Mouse (Mus musculus): ENCODE measurements around the gene Pcmt1. TPM values are rescaled to one million over a fixed set of nuclear protein-coding genes. Genes with fewer than 3 reads are reported as not detected.

Pcmt1 gene
- total RNA-seq, 2 experiments from 2014 or later: 98.7 to 106 TPM

GRCm38 (mm10) chr10:7594797-7595196 lies 86.1 kb downstream of the Pcmt1 start:
- no peak for DNase-seq
- intact Hi-C loops (cut with DNase I): no loop called here

- DNase-seq: no peak
- intact Hi-C loops (cut with DNase I): no loop called here
Measured at GRCm38 (mm10) chr10:7590792-7591191, 90.1 kb downstream of the Pcmt1 start.

- no peak for DNase-seq
Measured at GRCm38 (mm10) chr10:7590234-7590689, 90.7 kb downstream of the Pcmt1 start.

GRCm38 (mm10) chr10:7589592-7590233 lies 91.2 kb downstream of the Pcmt1 start, which contains the start of gene Lrp11:
Gene Lrp11 (plus strand): TSS chr10:7589800.
- intact Hi-C loops (cut with DNase I): no loop called here

More at GRCm38 (mm10) chr10:7590234-7590689, 90.7 kb downstream of the Pcmt1 start:
- intact Hi-C loops (cut with DNase I): no loop called here

GRCm38 (mm10) chr10:7586771-7587170 lies 94.2 kb downstream of the Pcmt1 start:
- DNase-seq: no peak
- intact Hi-C loops (cut with DNase I): no loop called here

More at GRCm38 (mm10) chr10:7589592-7590233, 91.2 kb downstream of the Pcmt1 start, which contains the start of gene Lrp11:
- peak; percentile 94 to 97 for DNase-seq

GRCm38 (mm10) chr10:7582891-7583557 lies 97.9 kb downstream of the Pcmt1 start:
- no peak for DNase-seq
- intact Hi-C loops (cut with DNase I): no loop called here

- no peak for DNase-seq
- intact Hi-C loops (cut with DNase I): no loop called here
Measured at GRCm38 (mm10) chr10:7582157-7582890, 98.6 kb downstream of the Pcmt1 start.

GRCm38 (mm10) chr10:7581401-7581800 lies 99.5 kb downstream of the Pcmt1 start:
- no peak for DNase-seq
- intact Hi-C loops (cut with DNase I): no loop called here

Other genes with a start within 250 kb of the Pcmt1 start
- 1 to 10 TPM; 5.5 to 8.7 TPM for gene Ulbp1, start 207.5 kb downstream of the Pcmt1 start, total RNA-seq (2021)
- 1 to 10 TPM; 2.1 TPM for gene Lrp11, start 91.3 kb downstream of the Pcmt1 start, total RNA-seq (2021)
- gene Nup43, start 13.6 kb downstream of the Pcmt1 start, total RNA-seq (2021): 1 to 10 TPM; 4.8 to 5.5 TPM
- 10 to 100 TPM; 16.9 to 17.2 TPM for gene Lats1, start 78 bp upstream of the Pcmt1 start, total RNA-seq (2021)
- gene Katna1, start 44.9 kb upstream of the Pcmt1 start, total RNA-seq (2021): 10 to 100 TPM; 14.7 TPM
- gene Ginm1, start 111.7 kb upstream of the Pcmt1 start, total RNA-seq (2021): 10 to 100 TPM; 83.4 to 96.4 TPM
- gene Ppil4, start 111.8 kb upstream of the Pcmt1 start, total RNA-seq (2021): 10 to 100 TPM; 16.5 to 17.1 TPM
- under 1 TPM; 0.24 to 0.29 TPM for gene Zc3h12d, start 151.3 kb upstream of the Pcmt1 start, total RNA-seq (2021)

Data from heart, postnatal 14 days (tissue).